Mouse (Mus musculus): ENCODE results near the gene Bscl2.
"Not testable (repeated sequence)": the region's sequence is repeated elsewhere in the genome, so short reads cannot be mapped to it uniquely, and the experiment has no call there.

The Bscl2 gene

DNA sequence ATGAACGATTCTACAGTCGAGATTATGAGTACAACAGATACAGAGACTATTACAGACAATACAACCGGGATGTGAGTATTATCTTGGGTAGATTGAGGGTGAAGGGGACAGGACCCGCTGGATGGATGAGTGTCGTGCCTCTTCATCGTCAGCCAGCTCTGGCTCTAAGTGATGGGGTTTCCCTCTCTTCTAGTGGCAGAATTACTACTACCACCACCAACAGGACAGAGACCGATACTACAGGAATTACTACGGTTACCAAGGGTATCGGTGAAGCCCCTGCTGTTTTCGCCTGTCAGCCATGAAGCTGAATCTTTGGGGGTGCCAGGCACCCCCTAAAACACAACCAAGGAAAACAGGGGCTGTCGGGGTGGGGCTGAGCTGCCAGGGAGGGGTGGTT lies 6.0 kb upstream of the Bscl2 start:
- DNase-seq = peak in 1 of 2 experiments; percentile 44

GRCm38 (mm10) chr19:8832971-8833370 lies 4.3 kb upstream of the Bscl2 start:
- DNase-seq = no peak

- not testable (repeated sequence) for DNase-seq
These were observed 940 bp upstream of the Bscl2 start for GRCm38 (mm10) chr19:8836327-8836726.

DNA sequence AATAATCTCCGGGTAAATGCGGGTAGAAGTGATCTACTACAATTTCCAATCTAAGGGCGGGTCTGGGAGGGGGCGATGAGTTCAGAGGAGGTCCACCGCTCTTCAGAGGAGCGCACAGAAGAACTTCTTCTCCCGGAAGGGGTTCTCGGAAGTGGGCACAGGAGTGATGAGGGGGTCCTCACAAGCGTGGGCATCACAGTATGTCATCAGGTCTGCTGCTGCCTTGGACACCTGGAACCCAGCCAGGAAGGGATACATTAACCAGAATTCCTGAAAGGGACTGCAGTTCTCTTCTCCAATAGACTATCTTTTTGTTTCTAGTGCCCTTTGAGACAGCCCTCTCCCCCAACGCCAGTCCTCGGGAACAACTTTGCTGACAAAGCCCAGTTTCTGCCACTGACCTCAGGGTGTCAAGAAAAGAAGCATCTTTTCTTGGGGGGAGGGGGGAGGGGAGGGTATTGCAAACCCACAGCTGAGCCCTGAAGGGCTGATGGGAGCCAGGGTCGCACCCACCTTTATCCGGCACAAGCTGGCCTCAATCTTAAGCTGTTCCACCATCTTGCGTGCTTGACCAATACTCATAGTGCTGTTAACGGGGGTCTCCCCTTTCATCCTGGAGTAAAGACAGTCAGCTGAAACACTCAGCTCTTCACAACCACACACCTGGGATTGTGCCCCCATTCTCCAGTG lies 919 bp downstream of the Bscl2 start:
- peak; percentile 78 to 80 for DNase-seq

- DNase-seq = peak; percentile 91 to 93
These were observed 2.0 kb downstream of the Bscl2 start, which contains the start of gene Gng3 for GRCm38 (mm10) chr19:8839103-8839907. Gene Gng3, minus strand, starts transcription at chr19:8839194.

DNA sequence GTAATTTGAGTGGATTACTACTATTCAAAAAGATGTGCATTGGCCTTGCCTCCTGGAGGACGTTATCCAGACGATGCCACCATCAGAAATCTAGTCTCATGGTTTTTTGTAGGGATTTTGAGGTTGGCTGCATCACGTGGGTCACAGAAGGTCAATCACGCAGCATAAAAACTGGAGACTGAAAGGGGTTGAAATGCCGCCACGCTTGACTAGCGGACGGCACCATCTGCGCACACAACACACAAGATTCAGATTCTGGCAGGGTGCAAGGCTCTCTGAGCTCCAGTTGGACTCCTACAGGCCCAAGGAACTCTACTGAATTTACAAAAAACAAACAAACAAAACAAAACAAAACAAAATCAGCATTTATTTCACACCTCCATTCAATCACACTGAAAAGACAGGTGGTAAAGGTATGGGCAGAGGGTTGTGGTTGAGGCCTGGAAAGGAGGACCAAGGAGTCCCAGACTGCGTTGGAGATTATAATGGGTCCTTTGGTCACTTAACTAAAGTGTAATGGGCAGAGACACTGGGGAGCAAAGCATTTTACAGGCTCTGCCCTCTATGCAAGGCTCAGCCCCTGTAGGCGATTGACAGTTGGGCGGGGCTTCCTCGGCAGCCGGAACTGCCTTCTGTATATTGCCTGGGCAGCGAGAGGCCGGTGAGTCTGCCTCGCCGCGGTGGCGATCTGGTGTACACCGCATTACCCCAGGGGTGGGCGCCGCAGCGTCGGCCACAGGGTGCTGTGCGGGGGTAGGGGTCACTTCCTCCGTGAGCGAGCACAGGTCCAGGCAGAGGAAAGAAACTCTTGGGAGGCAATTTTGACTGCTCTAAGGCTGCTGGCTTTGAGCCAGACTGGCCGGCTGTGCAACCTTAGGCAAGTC lies 2.9 kb downstream of the Bscl2 start:
- peak; percentile 85 to 87 for DNase-seq

- peak in 1 of 2 experiments; percentile 61 for DNase-seq
These were observed 3.7 kb downstream of the Bscl2 start for GRCm38 (mm10) chr19:8841012-8841411.

DNA sequence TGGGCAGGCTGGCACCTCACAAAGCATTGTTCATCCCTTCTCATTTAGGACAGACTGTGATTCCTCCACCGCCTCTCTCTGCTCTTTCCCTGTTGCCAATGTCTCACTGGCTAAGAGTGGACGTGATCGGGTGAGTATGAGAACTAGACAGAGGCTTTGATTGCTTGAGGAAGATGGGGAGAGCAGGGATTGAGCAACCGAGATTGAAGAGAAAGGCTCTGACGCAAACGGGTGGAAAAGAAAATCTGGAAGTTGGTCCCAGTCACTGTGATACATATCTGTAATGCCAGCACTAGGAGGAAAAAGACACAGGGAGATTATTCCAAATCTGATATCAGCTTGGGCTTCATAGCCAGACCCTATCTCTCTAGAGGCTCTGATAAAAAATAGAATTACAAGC lies 5.7 kb downstream of the Bscl2 start:
- DNase-seq = no peak

DNA sequence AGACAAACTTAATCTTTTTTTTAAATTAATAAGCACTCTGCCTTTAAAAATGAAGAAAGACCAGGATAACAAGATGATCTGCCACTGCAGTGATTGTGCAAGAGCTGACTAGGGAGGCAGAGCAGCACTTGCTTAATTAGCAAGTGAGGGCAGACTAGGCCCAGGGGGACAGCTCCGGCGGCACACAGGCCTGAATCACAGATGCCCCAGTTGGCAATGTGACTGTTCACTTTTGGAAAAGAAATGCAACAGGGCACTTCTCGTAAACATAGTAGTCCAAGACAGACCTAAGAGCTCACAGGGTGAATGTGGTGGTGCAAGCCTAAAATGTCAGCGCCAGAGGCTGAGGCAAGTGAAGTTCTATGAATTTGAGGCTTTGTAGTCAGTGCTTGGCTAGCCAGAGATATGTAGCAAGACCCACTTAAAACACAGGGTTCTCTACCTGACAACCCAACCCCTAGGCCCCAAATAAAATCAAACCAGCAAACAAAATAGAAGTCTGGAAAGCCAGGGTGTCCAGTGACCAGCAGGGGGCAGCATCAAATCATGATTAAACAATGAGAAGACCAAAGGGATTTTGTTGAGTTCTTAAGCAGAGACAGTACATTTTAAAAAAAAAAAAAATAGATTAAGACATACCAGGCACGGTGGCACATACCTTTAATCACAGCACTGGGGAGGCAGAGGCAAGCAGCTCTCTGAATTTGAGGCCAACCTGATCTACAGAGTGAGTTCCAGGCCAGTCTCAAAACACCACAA lies 7.3 kb downstream of the Bscl2 start:
- peak; percentile 85 to 94 for DNase-seq

- DNase-seq = no peak
These were observed 11.1 kb downstream of the Bscl2 start for GRCm38 (mm10) chr19:8848356-8848755.

DNA sequence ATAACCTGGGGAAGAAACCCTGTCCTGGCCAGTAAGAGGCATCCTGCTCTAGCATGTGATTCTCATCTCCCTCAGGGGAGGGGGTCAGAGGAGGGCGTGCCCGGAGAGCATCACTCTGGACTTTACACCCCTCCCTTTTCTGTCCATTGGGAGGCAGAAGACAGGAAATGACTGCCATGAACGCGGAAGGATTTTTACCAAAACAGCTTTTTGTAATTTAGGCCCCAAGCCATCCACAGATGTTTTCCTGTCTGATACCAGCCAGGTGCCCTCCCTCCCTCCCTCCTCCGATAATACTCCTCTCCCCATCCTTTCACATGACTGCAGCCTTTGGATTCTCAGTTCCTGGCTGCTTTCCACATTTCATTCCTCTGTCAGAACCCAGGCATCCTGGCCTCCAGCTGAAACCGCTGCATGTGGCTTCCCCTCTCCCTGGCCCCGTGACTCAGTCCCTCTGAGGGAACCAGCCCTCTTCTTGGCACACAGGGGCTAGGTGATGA lies 13.2 kb downstream of the Bscl2 start, which contains the start of gene Lrrn4cl:
TSS of gene Lrrn4cl (plus strand) at position 367 of the 500 bp plus-strand sequence.
- DNase-seq = peak in 1 of 2 experiments; percentile 57

DNA sequence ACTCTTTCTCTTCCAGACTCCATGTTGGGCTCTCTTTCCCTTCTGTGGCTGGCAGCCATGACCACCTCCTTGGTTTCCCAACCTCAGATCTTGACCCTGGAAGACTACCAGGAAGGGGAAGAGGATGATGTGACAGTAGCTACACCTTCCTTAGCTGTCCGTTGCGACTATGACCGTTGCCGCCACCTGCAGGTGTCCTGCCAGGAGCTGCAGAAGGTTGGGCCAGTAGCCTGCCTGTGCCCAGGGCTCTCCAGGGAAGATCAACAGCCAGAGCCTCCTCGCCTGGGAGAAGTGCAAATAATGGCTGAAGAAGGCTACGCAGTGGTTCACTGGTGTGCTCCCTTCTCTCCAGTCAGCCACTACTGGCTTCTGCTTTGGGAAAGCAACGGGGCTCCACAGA lies 14.4 kb downstream of the Bscl2 start:
- no peak for DNase-seq

DNA sequence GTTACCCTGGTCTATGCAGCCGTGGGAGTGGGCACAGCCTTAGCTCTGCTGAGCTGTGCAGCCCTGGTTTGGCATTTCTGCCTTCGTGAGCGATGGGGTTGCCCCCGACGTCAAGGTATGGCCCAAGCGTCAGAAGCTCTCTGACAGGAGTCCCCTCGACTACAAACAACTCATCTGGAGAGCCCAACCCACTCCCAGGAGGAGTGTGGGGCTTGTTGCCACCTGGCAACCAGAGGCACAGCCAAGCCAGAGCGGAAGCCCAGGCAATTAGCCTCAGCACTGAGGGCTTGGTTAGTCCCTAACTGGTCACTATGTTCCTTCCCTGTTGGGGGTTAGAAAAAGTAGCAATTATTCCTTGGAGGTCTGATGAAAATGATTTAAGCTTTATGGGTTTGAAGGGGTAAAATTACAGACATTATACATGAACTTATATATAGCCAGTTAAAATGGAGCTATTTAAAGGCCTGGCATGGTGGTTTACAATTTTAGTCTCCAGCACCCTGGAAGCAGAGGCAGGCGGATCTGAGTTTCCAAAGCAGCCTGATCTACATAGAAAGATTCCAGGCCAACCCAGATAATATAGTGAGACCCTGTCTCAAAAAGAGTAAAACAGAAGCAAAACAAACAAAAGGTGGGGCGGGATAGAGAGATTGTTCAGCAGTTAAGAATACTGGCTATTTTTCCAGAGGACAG lies 15.1 kb downstream of the Bscl2 start:
- DNase-seq = no peak

DNA sequence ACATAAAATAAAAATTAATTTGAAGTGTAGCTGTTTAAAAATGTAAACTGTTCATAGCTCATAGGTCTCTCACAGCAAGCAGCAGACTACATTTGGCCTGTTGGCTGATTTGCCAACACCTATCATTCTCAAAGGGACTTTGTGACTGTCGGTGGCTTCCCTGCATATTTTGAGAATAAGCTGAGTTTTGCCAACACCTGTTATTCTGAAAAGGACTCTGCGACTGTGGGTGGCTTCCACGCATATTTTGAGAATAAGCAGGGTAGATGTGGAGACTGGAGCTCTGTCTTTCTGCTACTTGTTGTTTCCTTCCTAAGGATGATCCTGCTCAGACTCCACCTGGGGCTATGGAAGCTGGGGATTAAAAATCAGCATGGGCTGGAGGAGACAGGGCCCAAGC lies 15.8 kb downstream of the Bscl2 start:
- DNase-seq = no peak

DNA sequence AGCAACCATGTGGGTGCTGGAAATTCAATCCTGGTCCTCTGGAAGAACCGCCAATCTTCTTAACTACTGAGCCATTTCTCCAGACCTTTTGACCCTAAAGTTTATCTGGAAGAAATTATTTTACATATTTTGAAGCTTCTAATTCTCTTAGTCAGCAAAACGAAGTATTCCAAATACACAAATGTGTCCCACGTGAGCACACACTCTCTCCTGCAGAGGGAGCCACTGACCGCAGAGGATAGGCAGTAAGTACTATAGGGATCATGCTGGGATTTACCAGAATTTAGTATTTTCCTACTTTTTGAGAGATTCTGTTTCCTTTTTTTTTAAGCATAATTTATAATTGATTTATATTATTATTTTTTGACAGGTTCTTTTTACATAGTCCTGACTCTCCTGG lies 20.4 kb downstream of the Bscl2 start:
- peak in 1 of 2 experiments; percentile 69 for DNase-seq

DNA sequence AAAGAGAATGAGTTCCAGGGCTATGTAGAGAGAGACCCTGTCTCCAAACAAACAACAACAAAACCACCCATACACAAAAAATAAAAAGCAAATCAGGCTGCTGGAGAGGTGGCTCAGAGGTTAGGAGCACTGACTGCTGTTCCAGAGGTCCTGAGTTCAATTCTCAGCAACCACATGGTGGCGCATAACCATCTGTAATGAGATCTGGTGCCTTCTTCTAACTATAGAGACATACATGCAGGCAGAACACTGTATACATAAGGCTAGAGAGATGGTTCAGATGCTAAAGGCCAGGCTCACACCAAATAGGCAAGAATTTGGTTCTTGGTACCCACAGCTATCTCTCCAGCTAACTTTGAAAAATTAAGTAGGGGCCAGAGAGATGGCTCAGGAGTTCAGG lies 21.8 kb downstream of the Bscl2 start:
- DNase-seq = no peak

DNA sequence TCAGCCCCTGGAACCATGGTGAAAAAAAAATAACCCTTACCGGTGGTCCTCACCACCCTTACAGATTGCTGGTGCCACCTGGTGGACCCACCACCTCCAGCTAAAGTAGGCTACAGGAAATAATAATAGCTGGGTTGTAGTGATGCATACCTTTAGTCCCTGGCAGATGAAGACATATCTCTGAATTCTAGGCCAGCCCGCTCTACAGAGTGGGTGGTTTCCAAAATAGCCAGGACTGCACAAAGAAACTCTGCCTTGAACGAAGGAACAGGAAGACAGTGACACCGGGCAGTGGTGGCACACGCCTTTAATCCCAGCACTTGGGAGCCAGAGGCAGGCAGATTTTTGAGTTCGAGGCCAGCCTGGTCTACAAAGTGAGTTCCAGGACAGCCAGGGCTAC lies 27.0 kb downstream of the Bscl2 start:
- DNase-seq = no peak

GRCm38 (mm10) chr19:8870381-8870780 lies 33.1 kb downstream of the Bscl2 start:
- DNase-seq = not testable (repeated sequence)

- DNase-seq = no peak
These were observed 33.6 kb downstream of the Bscl2 start for GRCm38 (mm10) chr19:8870838-8871237.

DNA sequence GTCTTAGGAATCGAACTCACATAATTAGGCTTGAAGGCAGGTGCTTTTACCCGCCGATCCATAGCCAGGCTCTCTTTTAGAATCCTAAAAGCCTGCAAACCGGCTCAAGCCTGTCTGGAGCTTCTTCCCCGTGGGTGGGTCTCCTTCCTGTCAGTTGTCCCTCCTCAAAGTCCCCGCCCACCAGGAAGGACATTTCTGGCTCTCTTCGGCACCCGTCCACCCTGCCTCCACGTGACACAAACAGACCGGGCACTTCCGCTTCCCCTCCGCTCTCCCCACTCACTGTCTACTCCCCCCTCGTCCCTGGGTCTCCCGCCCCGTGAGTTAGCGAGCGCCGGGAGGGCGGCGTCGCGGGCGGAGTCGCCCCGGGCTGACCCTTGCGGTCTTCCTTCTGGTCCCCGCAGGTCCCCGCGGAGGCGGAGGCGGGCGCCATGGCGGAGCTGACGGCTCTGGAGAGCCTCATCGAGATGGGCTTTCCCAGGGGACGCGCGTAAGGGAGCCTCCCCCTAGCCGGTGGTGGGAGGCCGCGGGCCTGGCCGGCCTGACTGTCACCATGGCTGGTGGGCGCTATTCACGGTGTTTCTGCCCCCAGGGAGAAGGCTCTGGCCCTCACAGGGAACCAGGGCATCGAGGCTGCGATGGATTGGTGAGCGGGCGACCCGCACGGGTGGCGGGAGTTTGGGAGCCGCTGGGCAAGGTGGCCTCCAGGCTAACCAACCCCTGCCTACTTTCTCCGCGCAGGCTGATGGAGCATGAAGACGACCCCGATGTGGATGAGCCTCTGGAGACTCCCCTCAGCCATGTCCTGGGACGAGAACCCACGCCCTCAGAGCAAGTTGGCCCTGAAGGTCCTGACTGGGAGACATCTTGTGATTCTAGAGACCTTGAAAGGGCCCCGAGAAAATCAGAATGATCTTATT lies 34.3 kb downstream of the Bscl2 start, which contains the start of gene Ubxn1:
TSS of gene Ubxn1 (plus strand) at position 230 of the 920 bp plus-strand sequence.
- peak; percentile 95 to 97 for DNase-seq
